Mouse (Mus musculus) myocyte (in vitro differentiated cells): ENCODE results near the gene Ly6g6f.

ENCODE experiments used
- CEBPB ChIP-seq: IDR thresholded peaks from 2 replicates; pipeline ENCODE4 v1.6.1; 2011; ENCODE audit warnings: mild to moderate bottlenecking, moderate library complexity; ENCODE audit not compliant: poor library complexity, insufficient read depth, severe bottlenecking
- E2F4 ChIP-seq: IDR thresholded peaks from one replicate; pipeline ENCODE4 v1.6.1; 2011; ENCODE audit warnings: mild to moderate bottlenecking, control low read depth, moderate library complexity; ENCODE audit not compliant: insufficient read depth
- MAX ChIP-seq: IDR thresholded peaks from one replicate; pipeline ENCODE4 v1.6.1; 2011; ENCODE audit warnings: low read depth, mild to moderate bottlenecking, control low read depth
- MYOD1 ChIP-seq, 3 experiments: IDR thresholded peaks; one replicate each; pipeline ENCODE4 v1.6.1; 2011; ENCODE audit warnings: control low read depth in 2 of 3, low read depth in 2 of 3, mild to moderate bottlenecking in 2 of 3, moderate library complexity in 1 of 3; ENCODE audit not compliant: insufficient read length in 2 of 3, control insufficient read depth in 1 of 3
- MYOG ChIP-seq, 3 experiments: IDR thresholded peaks; one replicate each; pipeline ENCODE4 v1.6.1; 2011; ENCODE audit warnings: control low read depth in 2 of 3, low read depth in 2 of 3, mild to moderate bottlenecking in 2 of 3; ENCODE audit not compliant: insufficient read length in 2 of 3, control insufficient read depth in 1 of 3, insufficient read depth in 1 of 3
- POLR2A ChIP-seq: IDR thresholded peaks from one replicate; pipeline ENCODE4 v1.6.1; 2011; ENCODE audit warnings: low read depth, mild to moderate bottlenecking, control low read depth, moderate library complexity; ENCODE audit not compliant: insufficient read length
- POLR2AphosphoS2 ChIP-seq: IDR thresholded peaks from one replicate; pipeline ENCODE4 v1.6.1; 2011; ENCODE audit warnings: low read depth, control low read depth; ENCODE audit not compliant: insufficient read length
- REST ChIP-seq: IDR thresholded peaks from one replicate; pipeline ENCODE4 v1.6.1; 2011; ENCODE audit warnings: mild to moderate bottlenecking, control low read depth, moderate library complexity; ENCODE audit not compliant: insufficient read depth, insufficient read length
- SRF ChIP-seq: IDR thresholded peaks from one replicate; pipeline ENCODE4 v1.6.1; 2011; ENCODE audit warnings: low read depth; ENCODE audit not compliant: control insufficient read depth, insufficient read length
- TCF12 ChIP-seq: IDR thresholded peaks from one replicate; pipeline ENCODE4 v1.6.1; 2011; ENCODE audit warnings: mild to moderate bottlenecking, control low read depth; ENCODE audit not compliant: poor library complexity, insufficient read depth, severe bottlenecking
- TCF3 ChIP-seq: IDR thresholded peaks from one replicate; pipeline ENCODE4 v1.6.1; 2011; ENCODE audit warnings: low read depth, control low read depth; ENCODE audit not compliant: insufficient read length
- USF1 ChIP-seq: IDR thresholded peaks from one replicate; pipeline ENCODE4 v1.6.1; 2011; ENCODE audit warnings: low read depth, mild to moderate bottlenecking, control low read depth, moderate library complexity

- no peak for TF ChIP-seq USF1
- TF ChIP-seq REST = no peak
- TF ChIP-seq POLR2A = no peak
- TF ChIP-seq MYOD1 (IDR thresholded peaks at IDR 0.05; ENCODE audit: control insufficient read depth in 1 of 3, insufficient read length in 2 of 3, low read depth in 2 of 3) = no peak
- no peak for TF ChIP-seq TCF3
- TF ChIP-seq MAX = no peak
- no peak for TF ChIP-seq MYOG (IDR thresholded peaks at IDR 0.05; ENCODE audit: control insufficient read depth in 1 of 3, insufficient read depth in 1 of 3, insufficient read length in 2 of 3, low read depth in 2 of 3)
- TF ChIP-seq TCF12 = no peak
- TF ChIP-seq POLR2AphosphoS2 = no peak
- TF ChIP-seq E2F4 = no peak
- TF ChIP-seq CEBPB = no peak
- no peak for TF ChIP-seq SRF
Observed at GRCm38 (mm10) chr17:35052271-35052798, 33.1 kb downstream of the Ly6g6f start.
